Mouse (Mus musculus) heart, adult 2 months (tissue): ENCODE results near the gene Calcrl. TPM values are rescaled to one million over a fixed set of nuclear protein-coding genes. Genes with fewer than 3 reads are reported as not detected.

Source experiments
- DNase-seq, 2 experiments: peaks; one replicate each; pipeline ENCODE4 v3.0.0; 2021
- H3K27ac ChIP-seq: fragments of 200-600 bp; 2 replicates; pipeline ENCODE4 v1.8.1; 2022
- H3K27me3 ChIP-seq: fragments of 200-500 bp; 2 replicates; pipeline ENCODE4 v1.6.1; 2012; ENCODE audit warnings: mild to moderate bottlenecking, low read length, inconsistent platforms, mixed read lengths; ENCODE audit not compliant: control insufficient read depth, insufficient read depth
- H3K36me3 ChIP-seq: fragments of 200-500 bp; 2 replicates; pipeline ENCODE4 v1.6.1; 2012; ENCODE audit warnings: low read length, inconsistent platforms; ENCODE audit not compliant: control insufficient read depth, insufficient read depth
- H3K4me1 ChIP-seq: fragments of 200-500 bp; 2 replicates; pipeline ENCODE4 v1.6.1; 2011; ENCODE audit warnings: low read length; ENCODE audit not compliant: control insufficient read depth, insufficient read depth
- H3K4me3 ChIP-seq: fragments of 200-600 bp; 2 replicates; pipeline ENCODE4 v1.8.1; 2022
- H3K79me2 ChIP-seq: fragments of 200-500 bp; replicated peaks from 2 replicates; pipeline ENCODE4 v1.6.1; 2012; ENCODE audit warnings: mild to moderate bottlenecking, inconsistent platforms, low read length, moderate library complexity, mixed read lengths; ENCODE audit not compliant: control insufficient read depth, insufficient read depth
- H3K9ac ChIP-seq: fragments of 200-500 bp; 2 replicates; pipeline ENCODE4 v1.6.1; 2012; ENCODE audit warnings: low read depth, mild to moderate bottlenecking, control low read depth, inconsistent platforms, low read length, mixed read lengths
- CTCF ChIP-seq: fragments of 200-600 bp; IDR thresholded peaks from 2 replicates; pipeline ENCODE4 v1.8.1; 2022; ENCODE audit warnings: antibody characterized with exemption, mild to moderate bottlenecking, moderate library complexity
- EP300 ChIP-seq: fragments of 200-500 bp; IDR thresholded peaks from 2 replicates; pipeline ENCODE4 v1.6.1; 2011; ENCODE audit warnings: low read depth, low read length, control low read depth; ENCODE audit not compliant: insufficient read depth
- POLR2A ChIP-seq: fragments of 200-500 bp; IDR thresholded peaks from 2 replicates; pipeline ENCODE4 v1.6.1; 2011; ENCODE audit warnings: mild to moderate bottlenecking, low read depth, low read length, control low read depth; ENCODE audit not compliant: insufficient read depth
- WGBS: fragments of 180-500 bp; shearing (Covaris S2); methylation state at CpG from one replicate; pipeline ENCODE4 v1.1.7; 2018; 5-methylcytosine and 5-hydroxymethylcytosine counted together
- intact Hi-C: fragments of 180-260 bp; cut with DNase I; formaldehyde crosslinking; loops from one replicate; pipeline ENCODE4 v1.15.1; 2025
- polyA plus RNA-seq: library from polyadenylated mRNA; depleted of rRNA; stranded (reverse); fragments of >200 nt; gene quantifications from 2 replicates; pipeline ENCODE4 v1.2.3, GENCODE M21; 2012
- total RNA-seq, 2 experiments: library from RNA; stranded (reverse); gene quantifications; 2 replicates each; pipeline ENCODE4 v1.2.3; 2021

The Calcrl gene
- total and polyA plus RNA-seq, 3 experiments = 8.2 to 25.6 (median 23.2) TPM

GRCm38 (mm10) chr2:84382556-84382955 is 42.7 kb downstream of the Calcrl start:
- Histone ChIP-seq H3K4me3 (no peak overlapping the region), H3K36me3 (peaks cover 32% of the 10 kb centered on the region), H3K9ac (no peak overlapping the region), H3K79me2 (no peaks in the 10 kb centered on the region), H3K27me3 (no peaks in the 10 kb centered on the region), H3K4me1 (peaks cover 21% of the 10 kb centered on the region), H3K27ac (no peak overlapping the region)
- intact Hi-C loops = no loop called here
- DNase-seq = no peak
- TF ChIP-seq POLR2A (no peak), CTCF (no peak), EP300 (no peak)

GRCm38 (mm10) chr2:84381997-84382396 is 43.2 kb downstream of the Calcrl start:
- DNase-seq = no peak
- H3K9ac ChIP-seq = no peak overlapping the region
- no peak overlapping the region for H3K27ac ChIP-seq
- H3K27me3 ChIP-seq = no peaks in the 10 kb centered on the region
- peaks cover 21% of the 10 kb centered on the region for H3K4me1 ChIP-seq
- intact Hi-C loops = no loop called here
- H3K4me3 ChIP-seq = no peak overlapping the region
- TF ChIP-seq CTCF (no peak), POLR2A (no peak), EP300 (no peak)
- H3K36me3 ChIP-seq = peaks cover 32% of the 10 kb centered on the region
- no peaks in the 10 kb centered on the region for H3K79me2 ChIP-seq
- 76% methylated on average over 5 of the region's 5 CpGs for WGBS

GRCm38 (mm10) chr2:84380816-84381215 is 44.4 kb downstream of the Calcrl start:
- H3K27ac ChIP-seq = no peak overlapping the region; the same call in 1 of the 2 replicates
- intact Hi-C loops = no loop called here
- TF ChIP-seq EP300 (no peak), CTCF (no peak), POLR2A (no peak)
- H3K4me1 ChIP-seq = peaks cover 17% of the 10 kb centered on the region
- 24% methylated on average over 11 of the region's 11 CpGs for WGBS
- peak overlapping the region; percentile 9; the same call in 1 of the 2 replicates for H3K4me3 ChIP-seq
- no peaks in the 10 kb centered on the region for H3K27me3 ChIP-seq
- peaks cover 32% of the 10 kb centered on the region for H3K36me3 ChIP-seq
- DNase-seq = peak; percentile 55 to 58
- no peaks in the 10 kb centered on the region for H3K79me2 ChIP-seq
- peak overlapping the region; percentile 53; the same call in 1 of the 2 replicates for H3K9ac ChIP-seq

GRCm38 (mm10) chr2:84378678-84379077 is 46.5 kb downstream of the Calcrl start:
- Histone ChIP-seq H3K9ac (no peak overlapping the region), H3K27ac (no peak overlapping the region; the same call in 1 of the 2 replicates), H3K4me3 (no peak overlapping the region), H3K4me1 (peaks cover 9% of the 10 kb centered on the region), H3K79me2 (no peaks in the 10 kb centered on the region), H3K36me3 (peaks cover 20% of the 10 kb centered on the region), H3K27me3 (no peaks in the 10 kb centered on the region)
- 48% methylated on average over 5 of the region's 5 CpGs for WGBS
- no peak for DNase-seq
- intact Hi-C loops = loop anchor here (5.0 kb wide), 1 partner anchor 41 kb away; no protein-coding TSS in a partner anchor
- TF ChIP-seq CTCF (no peak), EP300 (no peak), POLR2A (no peak)

- intact Hi-C loops = no loop called here
- no peak for TF ChIP-seq POLR2A
- TF ChIP-seq CTCF = no peak
- no peak for TF ChIP-seq EP300
- H3K4me1 ChIP-seq = no peaks in the 10 kb centered on the region
Measured at GRCm38 (mm10) chr2:84369256-84369655, 56.0 kb downstream of the Calcrl start.

GRCm38 (mm10) chr2:84366742-84367141 is 58.5 kb downstream of the Calcrl start:
- intact Hi-C loops = no loop called here
- Histone ChIP-seq H3K4me3 (no peak overlapping the region), H3K27me3 (no peaks in the 10 kb centered on the region), H3K36me3 (peaks cover 2% of the 10 kb centered on the region; the same call in 1 of the 2 replicates), H3K9ac (no peak overlapping the region), H3K4me1 (no peaks in the 10 kb centered on the region), H3K27ac (no peak overlapping the region), H3K79me2 (no peaks in the 10 kb centered on the region)
- TF ChIP-seq POLR2A (no peak), CTCF (no peak), EP300 (no peak)
- no peak for DNase-seq

More at GRCm38 (mm10) chr2:84369256-84369655, 56.0 kb downstream of the Calcrl start:
- DNase-seq = no peak
- WGBS = 29% methylated on average over 5 of the region's 5 CpGs
- Histone ChIP-seq H3K27me3 (no peaks in the 10 kb centered on the region), H3K4me3 (no peak overlapping the region), H3K27ac (no peak overlapping the region), H3K9ac (no peak overlapping the region), H3K36me3 (peaks cover 2% of the 10 kb centered on the region; the same call in 1 of the 2 replicates), H3K79me2 (no peaks in the 10 kb centered on the region)
